Mouse (Mus musculus): ENCODE data around the gene Dnajc4. TPM values are rescaled to one million over a fixed set of nuclear protein-coding genes. Genes with fewer than 3 reads are reported as not detected.

Gene Dnajc4
- total RNA-seq, 2 experiments from 2014 or later, result 2.1 to 4.4 TPM

DNA sequence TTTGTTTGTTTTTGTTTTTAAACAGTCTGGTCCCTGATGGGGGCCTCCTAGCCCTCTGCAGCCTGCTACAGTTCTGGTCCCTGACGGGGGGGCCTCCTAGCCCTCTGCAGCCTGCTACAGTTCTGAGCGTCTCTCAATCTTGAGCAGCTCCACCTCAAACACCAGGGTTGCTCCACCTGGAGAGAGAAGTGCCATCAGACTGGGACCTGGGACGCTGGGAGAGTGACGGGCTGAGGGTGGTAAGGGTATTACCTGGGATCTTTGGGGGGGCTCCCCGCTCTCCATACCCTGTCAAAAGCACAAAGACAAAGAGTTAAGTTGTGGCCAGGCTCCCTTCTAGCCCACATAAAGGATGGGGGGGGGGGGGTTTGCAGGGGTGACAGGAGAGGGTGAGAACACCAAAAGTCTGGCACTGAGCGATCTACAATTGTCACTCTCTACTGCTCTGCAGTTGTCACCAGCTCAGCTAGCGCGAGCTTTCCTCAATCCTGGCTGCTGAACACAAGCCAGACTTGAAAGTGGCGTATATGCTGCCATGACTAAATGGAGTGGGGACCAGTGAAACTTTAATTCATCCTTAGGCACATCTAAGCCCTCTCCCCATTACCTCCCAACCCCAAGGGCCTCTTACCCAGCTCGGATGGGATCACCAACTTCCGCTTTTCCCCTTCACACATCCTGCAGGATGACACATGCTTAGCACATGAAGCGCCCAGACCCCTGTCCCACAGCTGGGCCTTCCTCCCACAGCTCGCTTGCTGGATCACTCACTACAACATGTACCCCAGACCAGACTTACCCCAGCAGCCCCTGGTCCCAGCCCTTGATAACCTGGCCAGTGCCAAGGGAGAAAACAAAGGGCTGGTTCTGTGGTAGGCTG is 14.4 kb downstream of the Dnajc4 start:
- no peak for ATAC-seq (replicated peaks; ENCODE audit: low FRiP score, poor library complexity, severe bottlenecking)

DNA sequence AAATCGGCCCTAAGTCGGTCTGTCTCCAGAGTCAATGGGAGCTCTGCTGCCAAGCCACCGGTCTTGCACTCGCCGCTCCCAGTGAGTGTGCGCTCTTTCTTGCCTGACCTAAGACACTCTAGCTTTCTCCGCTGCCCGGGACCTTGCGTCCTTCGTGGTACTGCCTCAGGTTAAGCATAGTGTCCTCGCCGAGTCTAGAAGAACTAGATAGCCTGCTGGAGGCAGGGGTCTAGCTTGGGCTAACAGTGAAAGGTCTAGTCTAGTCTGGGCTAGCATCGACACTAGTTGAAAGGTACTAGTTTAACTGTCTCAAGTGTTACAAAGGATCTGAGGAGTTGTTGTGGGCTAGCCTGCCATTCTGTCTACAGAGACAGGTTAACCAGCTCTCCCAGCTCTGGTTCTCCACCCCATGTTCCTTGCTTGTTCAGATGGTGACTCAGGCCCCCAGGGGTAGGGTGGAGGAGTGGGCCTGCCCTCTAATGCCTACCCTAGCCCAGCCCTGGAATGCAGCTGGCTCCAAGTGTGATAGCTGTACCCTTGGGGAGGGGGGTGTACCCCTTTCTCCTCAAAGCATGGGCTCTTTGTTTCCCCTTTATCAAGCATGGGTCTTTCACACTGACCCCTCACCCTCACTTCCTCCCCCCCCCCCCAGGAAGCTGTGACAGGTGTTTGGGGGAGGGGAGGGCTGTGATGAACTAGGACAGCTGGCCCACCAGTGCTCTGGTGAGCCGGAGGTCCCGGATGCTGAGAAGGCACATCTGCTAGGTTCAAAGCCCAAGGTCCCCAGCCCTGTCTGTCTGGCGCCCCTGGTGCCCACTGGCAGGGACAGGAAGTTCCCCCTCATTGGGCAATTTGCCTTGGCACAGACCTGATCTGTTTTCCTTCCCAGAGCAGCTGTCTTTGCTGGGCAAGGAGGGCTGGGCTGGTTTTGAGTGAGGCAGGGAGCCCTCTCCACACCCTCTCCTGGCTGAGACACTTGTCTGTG is 16.5 kb downstream of the Dnajc4 start, which contains the start of gene Plcb3:
Gene Plcb3 (minus strand): TSS at position 934 of the 985 bp plus-strand sequence.
- no peak for ATAC-seq (replicated peaks; ENCODE audit: low FRiP score, poor library complexity, severe bottlenecking)

DNA sequence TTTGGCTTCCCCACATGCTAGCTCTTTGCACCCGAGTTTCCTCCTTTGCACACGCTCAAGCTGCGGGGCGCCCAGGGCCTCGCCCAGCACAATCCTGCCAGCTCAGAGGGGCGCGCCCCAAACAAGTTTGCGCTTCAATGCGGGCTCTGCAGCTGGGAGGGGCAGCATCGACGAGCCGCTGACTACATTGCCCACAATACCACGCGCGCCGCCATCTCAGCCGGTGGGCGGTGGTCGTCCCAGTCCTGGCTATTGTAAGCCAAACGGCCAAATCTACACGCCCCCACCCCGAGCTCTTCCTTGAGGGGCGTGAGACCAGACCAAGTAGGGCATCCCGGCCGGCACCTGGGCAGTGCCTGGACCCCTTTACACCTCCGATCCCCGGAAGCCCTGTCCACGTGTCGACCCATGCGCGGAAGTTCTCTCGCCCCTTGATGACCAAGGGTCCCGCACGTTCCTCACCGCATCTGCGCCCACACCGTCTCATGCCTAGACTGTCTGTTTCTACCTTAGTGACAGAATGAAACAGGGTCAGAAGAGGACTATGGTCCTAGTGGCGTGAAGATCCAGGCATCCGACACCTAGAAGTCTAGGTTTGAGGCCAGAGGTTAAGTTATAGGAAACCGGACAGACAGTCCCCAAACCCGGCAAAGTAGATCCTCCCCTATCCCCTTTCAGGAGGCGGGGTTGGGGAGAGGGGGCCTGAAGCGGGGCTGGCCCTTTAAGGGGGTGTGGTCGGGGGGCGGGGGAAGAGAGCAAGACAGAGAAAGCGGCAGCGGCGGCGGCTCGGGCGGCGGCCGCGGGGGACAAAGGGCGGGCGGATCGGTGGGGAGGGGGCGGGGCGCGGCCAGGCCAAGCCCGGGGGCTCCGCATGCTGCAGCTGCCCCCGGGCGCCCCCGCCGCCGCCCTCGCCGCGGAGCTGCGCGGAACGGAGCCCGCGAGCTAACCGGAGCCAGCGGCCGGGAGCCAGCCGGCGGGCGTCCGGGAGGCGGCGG is 17.9 kb downstream of the Dnajc4 start, which contains the start of gene Ppp1r14b:
Gene Ppp1r14b (plus strand): TSS at position 758 of the 995 bp plus-strand sequence.
- peak; percentile 59 for ATAC-seq (replicated peaks; ENCODE audit: low FRiP score, poor library complexity, severe bottlenecking)

DNA sequence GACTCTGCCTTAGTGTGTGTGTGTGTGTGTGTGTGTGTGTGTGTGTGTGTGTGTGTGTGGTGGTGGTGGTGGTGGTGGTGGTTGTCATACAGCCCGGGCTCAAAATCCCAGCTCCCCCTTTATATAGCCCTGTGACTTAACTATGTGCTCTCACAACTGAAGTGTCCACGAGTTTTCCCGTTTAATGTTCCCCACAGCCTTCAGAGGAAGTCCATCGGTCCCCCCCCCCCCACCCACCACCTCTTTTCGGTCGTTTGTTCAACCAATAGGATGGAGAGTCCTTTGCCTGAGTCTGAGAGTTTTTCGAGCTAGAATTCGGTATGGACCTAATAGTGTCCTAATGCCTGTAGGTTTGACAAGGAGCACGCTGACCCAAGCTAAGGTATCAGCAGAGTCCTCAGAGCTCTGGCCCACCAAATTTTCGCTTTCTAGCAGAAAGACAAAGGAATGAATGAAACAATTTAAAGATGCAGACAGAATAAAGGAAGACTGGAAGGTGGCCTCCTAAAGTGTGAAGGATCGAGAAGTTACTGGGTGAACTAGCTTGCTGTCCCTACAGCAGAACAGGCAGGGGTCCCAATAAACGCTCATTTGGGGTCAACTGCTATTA is 18.7 kb downstream of the Dnajc4 start:
- ATAC-seq (replicated peaks; ENCODE audit: low FRiP score, poor library complexity, severe bottlenecking), result no peak

DNA sequence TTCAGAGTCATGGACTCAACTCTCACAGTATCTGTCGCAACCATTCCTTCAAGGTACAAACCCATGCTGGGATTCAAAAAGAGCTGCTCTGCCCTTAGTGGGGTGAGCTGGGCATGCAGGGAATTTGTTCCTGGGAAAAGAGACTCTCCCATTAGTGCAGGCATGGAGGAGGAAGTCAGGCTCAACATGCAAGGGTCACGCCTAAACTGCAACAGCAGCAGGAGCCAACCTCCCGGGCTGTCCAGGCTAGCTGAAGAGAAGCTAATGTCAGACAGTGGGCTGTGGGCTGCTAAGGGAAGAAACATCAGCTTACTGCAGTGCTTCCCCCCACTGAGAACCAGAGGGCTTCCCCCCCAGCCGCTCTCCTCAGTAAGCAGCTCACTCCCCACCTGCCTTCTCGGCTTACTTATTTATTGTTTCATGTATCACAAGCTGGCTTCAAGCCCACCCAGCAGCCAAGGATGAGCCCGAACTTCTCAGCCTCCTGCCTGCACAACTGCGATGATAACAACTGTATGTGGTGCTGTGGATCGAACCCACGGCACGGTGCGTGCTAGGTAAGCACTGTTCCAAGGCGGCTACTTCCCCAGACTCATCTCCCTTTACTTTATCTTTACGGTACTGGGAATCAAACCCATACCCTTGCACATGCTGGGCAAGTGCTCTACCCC is 20.0 kb downstream of the Dnajc4 start:
- no peak for ATAC-seq (replicated peaks; ENCODE audit: low FRiP score, poor library complexity, severe bottlenecking)

DNA sequence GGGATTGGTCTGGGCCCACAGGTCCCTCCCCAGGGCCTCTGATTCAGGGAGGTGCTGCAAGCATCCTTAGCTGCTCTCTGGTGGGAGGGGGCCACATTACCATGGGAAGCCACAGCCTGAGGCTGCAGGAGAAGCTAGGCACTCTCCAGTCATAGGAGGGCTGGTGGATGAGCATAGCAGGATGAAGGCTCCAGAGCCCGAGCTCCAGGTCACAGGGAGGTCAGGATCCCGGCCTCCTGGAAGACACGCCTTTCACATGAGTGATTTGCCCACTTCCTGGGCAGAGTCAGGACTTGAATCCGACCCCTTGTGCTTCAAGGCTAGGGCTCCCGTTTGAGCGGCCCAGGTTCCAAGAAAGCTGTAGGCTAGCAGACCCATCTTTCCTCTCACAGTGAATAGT is 20.7 kb downstream of the Dnajc4 start:
- ATAC-seq (replicated peaks; ENCODE audit: low FRiP score, poor library complexity, severe bottlenecking), result no peak

DNA sequence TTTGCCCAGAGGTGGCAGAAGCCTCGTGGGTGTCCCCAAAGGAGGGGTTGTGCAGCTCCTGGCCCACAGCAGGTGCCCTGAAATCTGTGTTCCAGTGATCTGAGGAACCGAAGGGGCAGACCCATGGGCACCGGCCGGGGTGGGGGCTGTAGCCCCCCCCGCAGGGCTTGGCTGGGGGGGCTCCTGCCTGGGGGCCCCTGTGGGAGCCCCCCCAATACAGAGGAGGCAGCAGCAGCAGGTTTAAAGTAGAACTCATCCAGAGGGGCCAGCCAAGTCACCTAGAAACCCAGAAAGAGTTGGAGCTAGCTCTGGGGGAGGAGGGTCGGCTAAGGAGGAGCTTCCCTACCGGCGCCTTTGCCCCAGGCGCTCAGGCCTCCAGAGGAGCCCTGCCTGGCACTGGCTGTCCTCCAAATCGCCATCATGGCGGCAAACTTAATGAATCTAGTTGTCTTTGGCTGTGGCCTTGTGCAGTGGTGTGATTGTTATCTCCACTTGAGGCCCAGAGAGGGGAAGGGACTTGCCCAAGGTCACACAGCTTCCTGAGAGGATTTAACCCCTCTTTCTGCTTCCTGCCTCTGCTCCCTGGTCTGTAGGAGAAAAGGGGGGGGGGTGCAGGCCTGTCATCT is 21.8 kb downstream of the Dnajc4 start:
- ATAC-seq (replicated peaks; ENCODE audit: low FRiP score, poor library complexity, severe bottlenecking), result no peak

DNA sequence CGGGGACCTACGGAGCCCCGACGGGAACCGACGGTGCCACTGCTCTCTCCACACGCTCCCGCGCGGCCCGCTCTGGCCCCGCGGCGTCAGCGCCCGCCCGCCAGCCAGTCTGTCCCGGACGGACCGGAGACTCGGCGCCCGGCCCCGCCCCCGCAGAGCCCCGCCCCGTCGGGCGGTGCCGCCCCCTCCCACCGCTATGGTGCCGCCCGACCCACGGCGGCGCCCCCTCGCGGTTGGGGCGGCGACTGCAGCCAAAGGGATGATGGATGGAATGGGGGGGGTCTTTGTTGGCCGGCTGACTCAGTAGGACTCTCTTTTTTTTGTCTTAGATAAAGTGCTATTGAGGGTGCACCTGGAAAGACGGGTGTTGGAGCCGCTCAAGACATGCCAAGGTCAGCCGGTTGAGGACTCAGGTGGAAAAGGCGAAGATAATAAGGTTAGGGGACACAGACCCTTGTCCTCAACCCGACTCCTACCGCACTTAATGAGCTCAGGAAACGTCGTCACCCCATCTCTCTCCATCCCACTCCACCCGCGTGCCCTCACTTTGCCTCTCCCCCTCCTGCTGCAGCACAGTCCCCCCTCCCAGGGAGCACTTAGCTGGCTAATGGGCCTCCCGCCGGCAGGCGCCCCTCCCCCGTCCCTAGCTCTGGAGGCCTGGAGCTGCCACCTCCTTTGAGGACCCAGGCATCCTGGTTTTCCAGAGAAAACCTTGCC is 22.5 kb downstream of the Dnajc4 start:
- peak; percentile 48 for ATAC-seq (replicated peaks; ENCODE audit: low FRiP score, poor library complexity, severe bottlenecking)

DNA sequence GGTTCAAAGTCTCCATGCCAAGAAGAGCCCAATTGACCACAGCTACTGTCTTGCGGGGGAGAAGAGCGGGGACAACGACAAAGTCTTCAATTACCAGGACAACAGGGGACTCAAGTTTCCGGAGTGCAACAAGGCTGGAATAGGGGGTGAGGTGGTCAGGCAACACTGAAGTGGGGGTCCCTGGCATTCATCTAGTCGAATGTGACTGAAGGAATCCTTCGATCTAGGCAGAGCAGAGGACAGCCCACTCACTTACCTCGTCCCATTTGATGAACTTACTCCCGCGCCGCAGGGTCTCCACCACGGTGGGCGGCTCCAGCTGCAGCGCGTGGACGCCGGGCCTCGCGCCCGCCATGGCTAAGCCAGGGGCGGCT is 23.1 kb downstream of the Dnajc4 start:
- no peak for ATAC-seq (replicated peaks; ENCODE audit: low FRiP score, poor library complexity, severe bottlenecking)

DNA sequence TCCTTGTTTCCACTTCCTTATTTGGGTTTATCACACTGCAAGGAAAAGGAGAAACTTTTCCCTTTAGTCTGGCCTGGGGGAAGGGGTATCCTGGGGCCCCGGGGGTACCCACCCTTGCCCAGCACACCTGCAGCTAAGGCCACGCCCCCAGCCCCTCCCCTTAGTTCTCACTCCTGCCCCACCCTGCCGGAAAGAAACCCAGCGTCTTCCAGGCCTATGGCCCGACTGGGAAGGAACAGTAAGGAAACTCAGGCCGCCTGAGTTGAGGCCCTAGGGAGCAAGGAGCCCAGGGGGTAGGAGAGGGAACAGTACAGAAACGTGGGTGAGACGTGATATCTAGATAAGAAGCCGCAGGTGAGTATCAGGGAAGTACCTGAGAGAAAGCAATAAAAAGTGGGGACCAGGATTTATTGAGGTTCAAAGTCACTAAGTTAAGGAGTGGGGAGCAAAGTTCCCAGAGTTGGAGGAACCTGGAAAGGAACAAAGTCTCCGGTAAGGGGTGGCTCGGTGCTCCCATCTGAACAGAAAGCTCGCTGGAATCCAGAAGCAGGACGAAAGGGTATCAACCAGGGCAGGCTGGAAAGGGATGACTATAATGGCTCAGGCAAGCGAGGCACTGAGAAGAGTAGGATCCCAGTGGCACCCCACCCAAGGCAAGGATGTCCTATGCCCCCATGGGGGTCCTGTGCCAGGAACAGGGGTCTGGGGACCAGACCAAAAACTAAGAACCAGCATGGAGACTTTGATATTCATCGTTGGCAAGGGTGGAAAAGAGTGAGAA is 23.7 kb downstream of the Dnajc4 start:
- no peak for ATAC-seq (replicated peaks; ENCODE audit: low FRiP score, poor library complexity, severe bottlenecking)

DNA sequence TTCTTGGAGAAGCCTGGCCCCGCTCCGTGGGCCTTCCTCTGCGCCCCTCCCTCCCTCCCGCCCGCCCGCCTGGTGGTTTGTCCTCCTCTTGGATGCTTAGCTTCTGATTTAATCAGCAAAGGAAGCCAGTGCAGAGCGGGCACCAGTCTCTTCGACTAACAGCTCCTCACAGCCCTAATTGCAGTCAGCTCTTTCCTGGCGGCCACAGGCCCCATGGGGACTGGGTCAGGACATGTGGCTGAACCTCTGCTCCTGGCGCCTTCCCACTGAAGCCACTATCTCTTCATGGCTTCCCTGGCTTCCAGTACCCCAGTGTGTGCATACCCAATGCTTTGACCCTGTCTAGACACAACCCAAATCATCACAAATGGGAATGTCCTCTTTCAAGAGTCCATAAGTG is 35.9 kb downstream of the Dnajc4 start:
- no peak for ATAC-seq (replicated peaks; ENCODE audit: low FRiP score, poor library complexity, severe bottlenecking)

DNA sequence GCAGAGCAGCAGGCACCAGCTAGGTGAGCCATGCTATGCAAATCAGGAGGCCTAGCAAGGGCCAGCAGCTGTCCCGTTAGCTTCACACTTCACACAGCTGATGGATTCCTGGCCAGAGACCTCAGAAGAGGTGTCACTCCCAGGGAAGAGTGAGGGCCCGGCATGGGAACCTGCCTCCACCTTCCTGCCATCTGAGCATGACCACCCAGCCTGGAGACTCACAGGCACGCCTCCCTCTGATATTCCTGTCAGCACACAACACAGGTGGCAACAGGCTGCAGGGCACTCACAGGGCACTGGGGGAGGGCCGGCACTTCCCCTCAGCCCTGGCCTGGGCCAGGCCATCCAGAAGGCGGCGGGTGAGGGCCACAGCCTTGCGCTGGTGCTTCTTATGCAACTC is 36.9 kb downstream of the Dnajc4 start:
- ATAC-seq (replicated peaks; ENCODE audit: low FRiP score, poor library complexity, severe bottlenecking), result no peak

DNA sequence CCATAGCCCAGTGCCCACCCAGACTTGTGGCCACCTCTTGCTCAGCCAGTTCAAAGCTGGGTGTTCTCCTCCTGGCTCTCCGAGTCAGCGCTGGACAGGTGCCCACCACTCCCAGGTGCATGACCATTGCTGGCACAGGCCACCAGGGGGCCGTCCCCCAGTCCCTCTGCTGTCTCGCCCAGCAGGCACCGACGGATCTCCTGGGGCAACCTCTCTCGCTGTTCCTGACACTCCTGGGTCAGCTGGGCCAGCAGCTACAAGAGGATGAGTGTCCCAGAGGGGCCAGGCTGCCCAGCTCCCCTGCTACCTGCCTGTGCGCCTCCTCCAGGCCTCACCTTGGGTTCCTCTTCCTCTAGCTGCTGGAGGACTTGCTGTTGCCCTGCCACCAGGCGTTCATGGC is 38.3 kb downstream of the Dnajc4 start:
- ATAC-seq (replicated peaks; ENCODE audit: low FRiP score, poor library complexity, severe bottlenecking), result no peak

DNA sequence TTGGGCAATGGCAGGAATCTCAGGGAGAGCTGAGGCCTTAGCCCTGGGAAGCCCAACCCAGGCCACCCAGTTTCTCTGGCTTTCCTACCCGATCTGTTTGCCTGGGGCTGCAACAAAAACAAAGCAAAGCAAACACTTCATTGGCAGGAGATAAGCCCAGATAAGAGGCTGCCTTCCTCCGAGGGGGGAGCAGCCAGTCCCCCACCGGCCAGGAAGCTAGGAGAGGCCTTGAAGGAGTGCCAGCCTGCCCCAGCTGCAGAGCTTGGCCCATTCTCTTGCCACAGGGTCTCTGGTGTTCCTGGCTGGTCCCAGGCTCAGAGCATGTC is 39.7 kb downstream of the Dnajc4 start:
- no peak for ATAC-seq (replicated peaks; ENCODE audit: low FRiP score, poor library complexity, severe bottlenecking)

DNA sequence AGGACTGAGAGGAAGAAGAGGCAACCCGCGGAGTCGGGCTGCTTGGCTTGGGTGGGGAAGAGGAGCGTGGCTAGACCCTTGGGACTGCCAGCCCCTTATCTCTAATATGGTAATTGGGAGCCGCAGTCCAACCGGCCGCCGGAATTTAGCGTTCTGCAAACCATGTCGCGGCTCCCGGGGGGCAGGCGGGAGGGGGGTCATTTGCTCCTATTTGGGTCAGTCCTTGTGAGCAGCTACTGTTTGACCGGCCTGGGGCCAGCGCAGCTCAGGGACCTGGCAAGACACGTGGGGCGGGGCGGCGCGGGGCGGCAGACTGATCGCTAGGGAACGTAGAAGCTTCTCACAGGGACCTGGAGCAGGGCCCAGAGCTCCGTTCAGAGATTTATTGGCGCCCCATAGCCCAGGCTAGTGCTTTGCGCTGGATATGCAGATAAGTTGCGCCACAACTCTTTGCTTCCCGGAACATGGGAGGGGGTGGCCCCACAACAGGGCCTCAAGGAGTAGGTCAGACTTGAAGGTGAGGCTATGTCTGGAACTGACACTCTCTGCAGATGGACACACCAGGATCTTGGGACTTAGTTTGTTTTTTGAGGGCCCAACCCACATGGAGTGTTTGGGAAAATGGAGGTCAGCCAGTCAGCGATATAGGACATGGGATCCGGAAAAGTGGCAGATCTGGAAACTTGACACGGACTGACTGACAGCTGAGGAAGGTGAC is 40.2 kb downstream of the Dnajc4 start:
- 0 out of 2 replicates have a peak, but pooled peaks have one; percentile 29 for ATAC-seq (replicated peaks; ENCODE audit: low FRiP score, poor library complexity, severe bottlenecking)

DNA sequence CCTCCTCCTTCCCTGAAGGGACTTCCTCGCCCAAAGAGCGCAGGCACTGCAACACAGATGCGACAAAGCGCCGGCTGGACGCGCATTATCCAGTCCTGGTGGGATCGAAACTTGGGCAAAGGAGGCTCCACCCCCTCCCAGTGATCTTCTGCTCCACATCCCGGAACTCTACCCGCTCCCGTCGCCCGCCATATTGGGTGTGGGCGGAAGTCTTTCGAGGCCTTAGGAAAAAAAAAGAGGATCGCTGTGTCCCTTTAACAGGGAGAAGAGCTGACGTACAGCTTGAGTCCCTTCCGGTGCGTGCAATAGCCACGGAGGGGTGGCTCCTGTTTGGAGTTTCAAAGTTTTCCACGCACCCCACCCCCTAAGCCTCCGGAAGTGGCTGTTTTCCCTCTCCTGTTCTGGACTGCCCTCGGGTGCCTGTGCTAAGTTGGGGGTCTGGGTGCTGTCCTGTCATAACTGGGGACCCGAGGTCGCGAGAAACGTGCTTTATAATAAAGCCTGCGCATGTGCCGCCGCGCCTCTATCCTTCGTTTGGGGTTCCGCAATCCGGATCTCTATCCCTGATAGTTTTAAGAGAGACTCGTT is 40.9 kb downstream of the Dnajc4 start:
- ATAC-seq (replicated peaks; ENCODE audit: low FRiP score, poor library complexity, severe bottlenecking), result peak; percentile 78

Measured in erythroblast, adult 5-6 weeks (primary cell).